Mouse (Mus musculus): ENCODE data around the gene Lyl1.

The Lyl1 gene

DNA sequence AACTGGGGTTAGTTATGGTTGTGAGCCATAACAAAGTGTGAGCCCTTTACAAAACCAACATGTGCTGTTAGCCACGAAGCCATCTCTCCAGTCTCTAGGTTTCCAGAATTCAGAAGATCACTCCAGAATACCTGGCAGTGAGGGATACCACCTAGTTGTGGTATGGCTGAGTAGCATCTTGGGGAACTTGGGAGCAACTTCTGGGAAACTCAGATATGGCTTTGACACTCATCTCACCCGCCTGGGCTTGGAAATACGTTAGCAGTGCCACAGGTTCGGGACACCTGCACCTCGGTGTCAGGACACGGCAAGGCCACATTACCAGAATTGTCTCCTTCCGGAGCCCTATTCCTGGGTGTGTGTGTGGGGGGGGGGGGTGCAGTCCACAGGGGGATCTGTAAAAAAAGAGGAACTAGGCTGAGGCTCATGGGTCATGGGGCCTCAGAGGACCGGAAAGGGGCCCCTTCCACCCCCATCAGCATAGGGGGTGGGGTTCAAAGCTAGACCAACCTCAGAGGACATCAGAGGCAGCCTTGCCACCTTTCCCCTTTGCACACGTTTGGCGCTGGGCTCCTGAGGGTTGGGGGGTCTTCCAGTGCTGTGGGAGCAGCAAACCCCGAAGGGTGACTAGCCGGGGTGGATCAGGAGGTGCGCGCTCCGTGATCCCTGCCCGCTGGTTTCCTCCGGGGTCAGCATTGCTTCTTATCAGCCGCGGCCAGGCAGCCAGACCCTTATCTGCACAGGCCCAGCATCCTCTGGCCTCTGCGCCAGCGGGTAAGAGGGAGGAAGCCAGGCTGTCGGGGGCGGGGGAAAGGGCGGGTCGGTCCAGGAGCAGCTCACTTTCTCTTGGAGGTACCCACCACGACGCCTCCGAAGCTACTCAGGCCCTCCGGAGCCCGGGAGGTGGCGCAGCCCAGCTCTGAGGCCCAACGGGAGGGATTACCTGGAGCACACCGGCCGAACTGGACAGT is at the start of gene Lyl1:
TSS of gene Lyl1 (plus strand) at position 517 of the 971 bp plus-strand sequence.
- peak; percentile 49 to 56 for DNase-seq

GRCm38 (mm10) chr8:84653092-84653631 is 48.1 kb upstream of the Lyl1 start:
- DNase-seq = no peak

GRCm38 (mm10) chr8:84654597-84654996 is 46.7 kb upstream of the Lyl1 start:
- no peak for DNase-seq

GRCm38 (mm10) chr8:84655336-84656190 is 45.7 kb upstream of the Lyl1 start:
- no peak for DNase-seq

GRCm38 (mm10) chr8:84656191-84656525 is 45.1 kb upstream of the Lyl1 start:
- peak; percentile 42 to 54 for DNase-seq

DNA sequence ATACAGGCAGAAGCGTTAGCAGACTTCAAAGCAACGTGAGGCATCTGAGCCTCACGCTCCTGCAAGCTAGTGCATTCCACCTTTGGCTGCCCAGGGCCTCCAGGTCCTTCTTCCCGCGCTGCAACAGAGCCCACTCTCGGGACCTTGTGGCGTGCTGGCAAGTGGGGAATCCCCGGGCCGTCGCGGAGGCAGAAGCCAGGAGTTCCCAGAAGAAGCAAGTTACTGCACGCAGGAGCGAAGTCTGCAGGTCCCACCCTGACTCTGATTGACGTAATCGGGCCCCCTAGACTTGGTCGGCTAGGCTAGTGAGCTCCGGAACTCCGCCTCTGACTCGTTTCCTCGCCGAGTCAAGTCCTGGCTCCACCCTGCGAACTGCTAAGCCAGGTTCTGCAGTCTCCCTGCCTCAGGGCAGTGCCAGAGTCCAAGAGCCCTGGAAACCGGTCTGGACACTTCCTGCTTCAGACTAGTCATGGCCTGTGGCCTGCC is 44.6 kb upstream of the Lyl1 start:
- peak; percentile 63 to 66 for DNase-seq

GRCm38 (mm10) chr8:84657203-84657602 is 44.1 kb upstream of the Lyl1 start:
- no peak for DNase-seq

DNA sequence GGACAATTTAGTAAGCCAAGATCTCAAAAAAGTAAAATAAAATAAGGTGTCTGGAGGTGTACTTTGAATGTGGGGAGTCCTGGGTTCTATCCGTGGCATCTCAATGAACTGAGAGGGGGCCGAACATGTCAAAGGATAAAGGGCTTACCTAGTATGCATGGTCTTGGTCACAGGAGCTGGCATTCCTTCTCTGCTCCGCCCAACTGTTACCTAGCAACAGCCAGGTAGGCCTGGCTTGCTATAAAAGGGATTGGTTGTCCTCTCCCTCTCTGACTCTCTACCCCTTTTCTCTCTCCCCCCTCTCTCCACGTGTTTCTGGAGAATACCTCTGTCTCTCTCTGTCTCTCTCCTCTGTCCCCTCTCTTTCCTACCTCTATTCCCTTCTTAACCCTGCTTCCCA is 43.6 kb upstream of the Lyl1 start:
- no peak for DNase-seq

- DNase-seq = no peak
Measured at GRCm38 (mm10) chr8:84658951-84659350, 42.3 kb upstream of the Lyl1 start.

- DNase-seq = peak; percentile 37 to 41
Measured at GRCm38 (mm10) chr8:84659936-84660818, 41.1 kb upstream of the Lyl1 start.

DNA sequence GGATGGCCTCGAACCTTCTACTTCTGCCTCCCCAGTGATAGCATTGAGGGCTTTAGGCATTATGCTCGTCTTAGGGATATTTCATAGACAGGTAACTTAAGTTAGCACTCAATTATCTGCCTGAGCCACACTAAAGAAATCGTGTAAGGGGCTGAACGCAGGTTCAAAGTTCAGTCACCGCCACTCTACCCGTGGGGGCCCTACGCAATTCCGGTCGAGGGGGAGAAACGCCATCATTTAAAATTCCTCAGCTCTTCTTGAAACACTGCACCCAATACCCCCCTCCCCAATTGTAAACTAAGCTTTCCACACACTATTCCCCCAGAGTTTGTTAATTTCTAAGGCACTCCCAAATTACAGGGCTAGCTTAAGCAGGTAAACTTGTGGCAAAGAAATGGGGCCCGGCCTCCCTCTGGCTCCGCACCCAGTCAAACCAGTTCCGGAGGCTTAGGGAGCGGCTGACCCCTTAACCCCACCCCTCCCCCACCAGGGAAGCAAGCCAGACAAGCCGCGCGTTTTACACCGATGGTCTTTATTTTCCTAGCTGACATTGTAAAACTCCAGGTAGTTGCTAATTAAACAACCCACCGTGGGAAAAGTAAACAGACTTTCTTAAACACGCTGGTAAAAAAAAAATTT is 40.3 kb upstream of the Lyl1 start:
- DNase-seq = peak; percentile 65 to 70

DNA sequence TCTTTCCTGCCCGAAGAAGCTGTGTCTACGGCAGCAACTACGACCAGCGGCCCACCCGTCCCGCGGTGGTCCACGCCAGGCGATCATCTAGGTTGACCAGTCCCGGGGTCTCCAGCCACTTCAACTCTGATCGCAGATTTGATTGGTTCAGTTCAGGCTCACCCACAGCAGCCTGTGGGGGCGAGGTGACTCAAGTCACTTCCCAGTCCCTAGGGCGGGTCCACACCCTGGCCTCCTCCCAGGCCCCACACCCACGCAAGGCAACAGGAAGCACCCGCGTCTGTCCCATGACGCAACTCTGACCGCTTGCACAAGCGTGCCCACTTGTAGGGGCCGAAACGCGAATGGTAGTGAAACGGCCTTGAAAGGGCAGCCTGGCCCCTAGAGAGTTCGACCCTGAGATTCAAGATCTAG is 39.8 kb upstream of the Lyl1 start:
- peak; percentile 72 for DNase-seq

DNA sequence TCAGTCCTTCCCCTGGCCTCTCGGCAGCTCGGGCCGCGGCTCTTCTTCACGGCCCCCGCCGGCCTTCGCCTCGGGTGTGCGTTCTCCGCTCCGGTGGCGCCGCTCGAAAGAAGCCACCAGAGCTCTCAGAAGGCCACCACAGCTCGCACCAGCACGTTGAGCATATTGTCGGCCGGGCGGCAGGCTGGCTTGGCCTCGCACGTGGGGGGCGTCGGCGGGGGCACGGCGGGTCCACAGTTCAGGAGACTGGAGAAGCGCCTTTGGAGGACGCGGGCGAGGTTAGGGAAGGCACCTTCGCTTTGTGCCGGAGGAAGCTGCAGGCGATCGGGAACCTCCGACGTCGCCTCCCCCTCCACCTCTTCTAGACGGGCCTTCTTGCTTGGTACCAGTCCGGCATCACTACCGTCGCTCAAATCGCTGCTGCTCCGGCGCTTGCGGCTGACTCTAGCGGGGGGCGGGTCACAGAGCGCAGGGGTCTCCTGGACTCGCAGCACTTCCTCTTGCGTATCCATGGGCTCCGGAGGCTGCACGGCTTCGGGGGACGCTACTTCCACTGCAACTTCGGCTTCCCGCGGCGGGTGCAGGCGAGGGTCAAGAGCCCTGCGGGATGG is 39.2 kb upstream of the Lyl1 start:
- peak; percentile 74 to 78 for DNase-seq

DNA sequence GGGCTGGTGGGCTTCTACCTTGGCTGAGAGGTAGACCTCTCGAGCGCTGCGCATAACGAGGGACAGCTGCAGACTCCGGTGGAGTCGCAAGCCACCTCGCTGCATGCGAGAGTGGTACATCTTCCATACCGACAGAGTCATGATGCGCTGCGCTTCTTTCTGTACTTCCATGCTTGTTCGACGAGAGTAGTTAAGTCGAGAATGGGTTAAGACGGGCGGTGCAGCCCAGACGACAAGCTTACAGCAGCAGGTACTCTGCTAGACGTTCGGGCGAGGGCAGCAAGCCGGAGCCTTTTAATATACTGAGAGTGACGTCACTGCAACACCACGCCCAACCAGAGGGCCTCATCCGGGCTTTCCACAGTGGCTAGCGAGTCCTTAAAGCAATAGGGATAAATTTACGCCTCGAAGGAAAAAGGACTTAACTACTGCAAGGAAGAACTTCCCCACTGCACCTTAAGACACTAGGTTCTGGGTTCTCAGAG is 38.6 kb upstream of the Lyl1 start, which contains the start of gene Ier2:
TSS of gene Ier2 (minus strand) at position 272 of the 485 bp plus-strand sequence.
- DNase-seq = peak; percentile 97

- peak; percentile 98 to 99 for DNase-seq
Measured at GRCm38 (mm10) chr8:84663483-84664327, 37.6 kb upstream of the Lyl1 start.

GRCm38 (mm10) chr8:84664566-84665384 is 36.5 kb upstream of the Lyl1 start:
- peak; percentile 91 to 93 for DNase-seq

DNA sequence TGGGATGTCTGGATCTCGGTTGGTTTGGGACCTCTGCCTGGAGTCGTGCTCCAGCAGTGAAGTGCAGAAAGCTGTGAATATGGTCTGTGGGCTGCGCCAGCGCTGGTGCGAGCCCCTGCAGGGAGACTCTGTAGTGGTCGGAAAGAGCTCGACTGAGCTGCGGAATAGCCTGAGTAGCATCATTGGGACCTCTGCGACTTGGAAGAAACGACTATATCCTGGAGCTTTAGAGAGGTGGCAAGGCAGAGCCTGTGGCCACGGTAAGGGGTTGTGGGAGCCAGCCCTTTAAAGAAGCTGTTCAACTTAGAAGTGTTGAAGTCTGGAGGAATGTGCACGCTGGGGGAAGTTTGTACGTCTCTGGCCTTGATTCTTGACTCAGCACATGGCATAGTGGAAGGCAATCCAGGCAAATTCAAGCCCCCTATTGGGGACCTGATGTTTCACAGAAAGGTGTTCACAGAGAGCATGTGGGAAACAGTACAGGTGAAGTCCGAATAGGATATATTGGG is 35.8 kb upstream of the Lyl1 start:
- DNase-seq = no peak

GRCm38 (mm10) chr8:84668081-84668480 is 33.2 kb upstream of the Lyl1 start:
- DNase-seq = no peak

Measured in cerebellum, postnatal 10 days (tissue).